Mouse (Mus musculus) liver, adult (tissue): ENCODE measurements around the gene Ush2a.

Experiments
- GATA4 ChIP-seq: IDR thresholded peaks from 2 replicates; pipeline ENCODE4 v1.6.1; 2014; ENCODE audit warnings: mild to moderate bottlenecking, low read length; ENCODE audit not compliant: insufficient replicate concordance

Ush2a gene

GRCm38 (mm10) chr1:188261903-188262682, at the start of gene Ush2a:
Ush2a (plus strand) TSS chr1:188262023.
- TF ChIP-seq GATA4 = no peak

- no peak for TF ChIP-seq GATA4
These were observed 46.8 kb upstream of the Ush2a start for GRCm38 (mm10) chr1:188214885-188215611.

- TF ChIP-seq GATA4 = no peak
These were observed 40.5 kb upstream of the Ush2a start for GRCm38 (mm10) chr1:188221226-188221792.

- no peak for TF ChIP-seq GATA4
These were observed 28.6 kb upstream of the Ush2a start for GRCm38 (mm10) chr1:188233036-188233724.

GRCm38 (mm10) chr1:188238636-188239035, 23.2 kb upstream of the Ush2a start:
- TF ChIP-seq GATA4 = no peak

- TF ChIP-seq GATA4 = no peak
These were observed 20.1 kb upstream of the Ush2a start for GRCm38 (mm10) chr1:188241766-188242165.

- no peak for TF ChIP-seq GATA4
These were observed 4.3 kb upstream of the Ush2a start for GRCm38 (mm10) chr1:188257500-188257899.

GRCm38 (mm10) chr1:188260259-188261107, 1.3 kb upstream of the Ush2a start:
- no peak for TF ChIP-seq GATA4

GRCm38 (mm10) chr1:188267127-188267722, 5.4 kb downstream of the Ush2a start:
- TF ChIP-seq GATA4 = no peak

GRCm38 (mm10) chr1:188269071-188269470, 7.2 kb downstream of the Ush2a start:
- TF ChIP-seq GATA4 = no peak

- no peak for TF ChIP-seq GATA4
These were observed 51.5 kb downstream of the Ush2a start for GRCm38 (mm10) chr1:188313303-188313702.

- no peak for TF ChIP-seq GATA4
These were observed 54.8 kb downstream of the Ush2a start for GRCm38 (mm10) chr1:188316574-188316973.

- no peak for TF ChIP-seq GATA4
These were observed 58.4 kb downstream of the Ush2a start for GRCm38 (mm10) chr1:188320204-188320603.

- TF ChIP-seq GATA4 = no peak
These were observed 59.7 kb downstream of the Ush2a start for GRCm38 (mm10) chr1:188321534-188321933.
